Mouse (Mus musculus) olfactory bulb, adult 2 months (tissue): ENCODE data around the gene Olfr536.
"Not testable (repeated sequence)": the region's sequence is repeated elsewhere in the genome, so short reads cannot be mapped to it uniquely, and the experiment has no call there.

Experiments used
- CTCF ChIP-seq: fragments of 200-500 bp; IDR thresholded peaks from 2 replicates; pipeline ENCODE4 v1.5.1; 2012; ENCODE audit warnings: low read depth, mild to moderate bottlenecking, low read length, moderate library complexity; ENCODE audit not compliant: insufficient read depth
- POLR2A ChIP-seq: fragments of 200-500 bp; IDR thresholded peaks from 2 replicates; pipeline ENCODE4 v1.6.1; 2012; ENCODE audit warnings: mild to moderate bottlenecking, low read depth, low read length, moderate library complexity; ENCODE audit not compliant: insufficient read depth

GRCm38 (mm10) chr7:140507346-140508021 lies at the start of gene Olfr536:
- TF ChIP-seq CTCF, POLR2A: not testable (repeated sequence)
